Mouse (Mus musculus): ENCODE measurements at regions not wholly inside any gene's neighbourhood (a gene's known extent, or its start where the extent isn't known, plus 50 kb on each side); places are given as distances from the start of the nearest gene placed in this dataset.
"Not testable (repeated sequence)": the region's sequence is repeated elsewhere in the genome, so short reads cannot be mapped to it uniquely, and the experiment has no call there.

DNA sequence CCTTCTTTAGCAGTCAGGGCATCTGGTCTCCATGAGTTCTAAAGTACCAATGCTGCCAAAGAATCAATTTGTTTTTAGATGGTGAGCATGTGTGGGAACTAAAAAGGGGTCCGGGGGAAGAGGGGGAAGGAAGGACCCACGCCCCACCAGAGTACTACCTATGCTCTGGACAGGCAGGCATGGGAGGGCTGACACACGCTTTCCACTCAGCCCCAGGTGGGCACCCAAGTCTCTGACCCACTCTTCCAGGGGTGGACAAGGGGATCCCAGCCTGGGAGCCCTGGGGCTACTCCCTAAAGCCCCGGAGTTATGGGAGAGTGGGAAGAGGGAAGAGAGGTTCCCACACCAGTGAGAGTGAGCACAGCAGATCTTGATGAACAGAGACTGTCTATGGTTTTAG lies 1446.9 kb downstream of the Zfp704 start:
- DNase-seq (ENCODE audit: low spot score) = no peak

DNA sequence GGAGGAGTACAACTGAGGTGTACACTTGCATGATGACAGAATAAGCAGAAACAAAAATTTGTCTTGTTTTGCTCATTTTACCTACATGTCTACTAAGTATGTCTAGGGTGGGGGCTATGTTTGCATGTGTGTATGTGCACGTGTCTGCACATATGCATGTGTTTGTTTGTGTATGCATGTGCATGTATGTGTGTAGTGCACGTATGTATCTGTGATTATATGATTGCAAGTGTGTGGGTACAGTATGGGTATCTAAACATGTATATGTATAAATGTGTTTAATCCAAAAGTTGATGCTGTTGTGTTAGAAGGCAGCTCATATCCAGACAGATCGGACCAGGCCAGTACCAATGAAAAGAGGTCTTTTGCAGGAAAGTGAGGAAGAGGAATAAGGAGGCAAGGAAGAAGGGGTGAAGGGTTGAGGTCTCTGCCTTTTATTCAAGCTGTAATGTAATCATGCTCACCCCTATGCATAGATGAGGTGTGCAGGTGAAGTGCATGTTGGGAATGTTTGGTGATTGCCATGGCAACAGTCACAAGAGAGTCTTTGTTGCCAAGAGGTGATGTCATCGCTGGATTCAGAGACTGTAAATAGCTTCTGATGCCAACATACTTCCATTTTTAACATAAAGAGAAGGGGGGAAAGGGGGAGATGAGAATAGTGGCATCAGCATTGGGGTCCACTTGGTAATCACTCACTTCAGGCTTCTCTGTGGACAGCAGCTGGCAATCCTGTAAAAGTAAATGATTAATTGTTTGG lies 1447.7 kb downstream of the Zfp704 start:
- DNase-seq (ENCODE audit: low spot score) = no peak

DNA sequence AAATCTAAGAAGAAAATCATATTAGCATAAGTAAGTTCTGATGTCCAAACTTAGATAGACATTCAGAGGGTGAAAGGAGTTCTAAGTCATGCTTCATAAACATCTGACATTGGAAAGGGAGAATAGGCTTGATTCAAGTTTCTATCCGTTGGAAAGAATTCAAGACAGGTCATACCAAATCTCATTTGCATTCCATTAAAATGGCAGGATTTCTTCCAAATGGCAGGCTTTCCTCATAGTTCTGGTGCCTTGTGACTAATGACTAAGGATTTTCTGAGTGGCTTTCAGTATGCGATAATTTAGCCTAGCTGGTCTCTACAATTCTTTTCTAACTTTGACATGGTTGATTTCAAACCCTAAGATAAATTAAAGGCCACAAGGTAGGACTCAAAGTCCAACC lies 1466.9 kb downstream of the Zfp704 start:
- DNase-seq (ENCODE audit: low spot score) = peak; percentile 61

DNA sequence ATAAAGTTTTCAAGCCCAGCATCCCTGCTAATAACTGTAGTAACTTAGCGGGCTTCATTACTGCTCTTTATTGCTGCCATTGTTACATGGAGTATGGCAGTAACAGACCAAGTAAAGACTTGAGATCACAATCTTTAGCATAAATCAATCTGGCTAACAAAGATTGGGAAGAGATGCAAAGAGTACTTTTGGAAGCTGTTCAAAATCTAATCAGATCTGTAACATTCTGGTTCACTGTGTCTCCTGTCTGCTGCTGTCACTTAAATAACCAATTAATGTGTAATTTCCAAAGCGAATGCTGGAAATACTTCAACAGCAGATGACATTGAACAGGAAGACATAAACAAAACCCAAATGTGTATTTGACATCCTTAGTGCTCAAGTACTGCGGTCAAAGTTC lies 1467.7 kb downstream of the Zfp704 start:
- peak; percentile 89 for DNase-seq (ENCODE audit: low spot score)

DNA sequence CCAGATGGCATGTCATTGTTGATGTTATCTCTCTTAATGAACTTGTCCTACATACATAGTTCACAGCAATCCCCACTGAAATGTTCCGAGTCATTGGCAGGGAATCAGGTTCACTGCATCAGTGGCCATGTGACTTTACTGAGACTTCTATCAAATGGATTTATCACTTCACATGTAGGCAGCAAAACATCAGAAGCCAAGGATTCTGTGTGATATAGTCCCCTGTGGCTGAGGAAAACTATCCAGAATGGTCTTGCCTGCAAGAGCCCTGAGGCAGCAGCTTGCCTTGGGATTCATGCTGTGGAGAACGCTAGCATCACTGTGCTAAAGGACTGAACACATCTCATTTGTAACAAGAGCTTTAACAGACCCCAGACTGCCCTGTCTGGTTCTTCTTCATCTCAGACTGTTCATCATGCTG lies 1468.2 kb downstream of the Zfp704 start:
- DNase-seq (ENCODE audit: low spot score) = peak; percentile 85

DNA sequence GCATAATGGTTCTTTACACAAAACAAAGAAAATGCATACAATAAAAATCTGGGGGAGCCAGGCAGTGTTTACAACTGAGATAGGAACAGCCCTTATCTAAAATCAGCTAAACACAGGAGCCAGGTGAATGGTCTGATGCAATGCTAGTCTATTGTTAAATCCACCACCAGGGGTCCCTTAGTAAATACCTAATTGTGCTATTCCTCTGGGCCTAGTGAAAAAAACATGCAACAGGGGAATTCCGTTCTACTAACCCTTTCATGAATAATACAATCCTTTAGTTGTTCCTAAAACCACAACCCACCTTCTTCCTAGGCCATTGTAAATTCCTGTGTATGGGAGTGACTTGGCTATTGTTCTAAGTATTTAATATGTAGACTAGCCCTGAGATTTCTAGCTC lies 1486.2 kb downstream of the Zfp704 start:
- DNase-seq (ENCODE audit: low spot score) = not testable (repeated sequence)

DNA sequence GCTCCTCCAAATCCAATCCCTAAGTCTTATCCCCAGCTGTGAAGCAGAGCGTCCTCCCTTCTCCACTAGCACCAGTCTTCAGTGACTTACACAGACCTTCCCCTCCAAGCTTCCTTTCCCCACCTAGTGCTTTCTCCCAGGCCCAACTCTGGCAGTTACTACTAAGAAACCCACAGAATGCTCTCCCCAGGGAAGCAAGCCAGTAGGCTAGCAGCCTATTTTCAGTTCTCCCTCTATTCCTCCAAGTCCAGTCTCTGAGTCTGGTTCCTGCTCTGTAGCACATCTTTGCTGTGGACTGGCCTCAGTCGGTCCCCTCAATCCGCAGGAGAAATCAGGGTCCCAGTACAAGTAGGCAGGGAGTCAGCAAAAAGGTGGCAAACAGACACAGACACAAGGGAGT lies 1486.7 kb downstream of the Zfp704 start:
- no peak for DNase-seq (ENCODE audit: low spot score)

DNA sequence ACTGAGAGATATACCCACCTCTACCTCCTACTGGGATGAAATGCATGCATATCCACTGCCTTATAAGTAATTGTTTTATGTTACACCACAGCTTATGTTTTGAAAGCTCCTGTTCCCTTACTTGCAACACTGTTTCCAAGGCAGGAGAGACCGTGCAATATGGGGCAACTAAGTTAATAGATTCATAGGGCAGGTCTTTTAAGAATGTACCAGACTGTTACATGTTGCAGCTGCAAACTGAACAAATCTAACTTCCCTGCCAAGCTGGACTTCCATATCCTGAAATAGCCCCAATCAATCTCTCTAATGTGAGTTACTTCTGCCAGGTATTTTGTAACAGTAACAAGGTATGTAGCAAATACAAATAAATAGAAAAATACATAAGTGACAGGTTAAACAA lies 1478.0 kb upstream of the 1700008P02Rik start:
- DNase-seq (ENCODE audit: low spot score) = no peak

DNA sequence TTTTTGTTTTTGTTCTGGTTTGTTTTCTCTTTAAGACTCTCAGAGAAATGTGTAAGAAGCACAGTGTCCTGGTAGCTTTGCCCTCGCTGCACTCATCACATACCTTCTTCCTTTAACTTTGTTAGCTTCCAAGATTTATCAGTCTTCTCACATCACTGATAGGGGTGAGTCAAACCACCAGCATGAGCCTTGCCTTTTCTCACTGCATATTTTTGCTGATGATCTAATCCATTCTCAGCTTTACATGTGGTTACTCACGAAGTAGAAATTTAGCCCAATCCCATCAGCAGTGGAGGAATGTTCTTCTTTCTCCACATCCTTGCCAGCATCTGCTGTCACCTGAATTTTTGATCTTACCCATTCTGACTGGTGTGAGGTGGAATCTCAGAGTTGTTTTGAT lies 1464.5 kb upstream of the 1700008P02Rik start:
- DNase-seq (ENCODE audit: low spot score) = no peak

DNA sequence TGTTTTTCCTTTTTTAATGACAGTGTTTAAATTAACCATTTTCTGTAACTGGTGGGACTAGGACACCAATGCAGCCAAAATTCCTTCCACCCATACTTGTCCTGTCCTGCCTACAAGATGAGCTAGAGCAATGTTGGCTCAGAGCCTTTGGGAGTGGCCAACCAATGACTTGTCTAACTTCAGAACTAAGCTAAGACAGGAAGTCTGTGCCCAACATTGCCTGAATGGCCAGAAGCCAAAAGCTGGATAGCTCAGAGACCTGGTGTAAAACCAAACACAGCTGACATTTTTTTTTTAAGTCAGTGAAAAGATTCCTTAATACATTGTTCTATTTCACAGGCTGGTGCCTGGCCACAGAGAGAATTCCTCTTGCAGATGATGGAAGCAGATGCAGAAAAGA lies 1433.5 kb upstream of the 1700008P02Rik start:
- DNase-seq (ENCODE audit: low spot score) = peak; percentile 14

DNA sequence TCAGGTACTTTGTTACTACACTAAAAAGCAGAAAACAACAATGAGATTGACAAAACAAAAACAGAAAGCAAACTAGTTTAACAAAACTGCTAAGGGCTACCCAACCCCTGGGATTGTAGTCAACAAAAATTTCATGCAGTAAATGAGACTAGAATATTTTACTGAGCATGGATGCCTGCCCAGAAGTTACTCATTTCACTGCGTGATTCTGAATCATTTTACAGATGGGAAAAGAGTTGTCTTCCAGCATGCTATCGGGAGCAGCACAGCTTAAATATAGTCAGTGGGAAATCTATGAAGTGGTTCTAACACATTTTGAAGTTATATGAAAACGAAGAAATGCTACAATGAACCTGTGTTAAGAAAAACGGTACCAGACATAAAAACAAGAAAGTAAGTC lies 1430.9 kb upstream of the 1700008P02Rik start:
- DNase-seq (ENCODE audit: low spot score) = no peak

DNA sequence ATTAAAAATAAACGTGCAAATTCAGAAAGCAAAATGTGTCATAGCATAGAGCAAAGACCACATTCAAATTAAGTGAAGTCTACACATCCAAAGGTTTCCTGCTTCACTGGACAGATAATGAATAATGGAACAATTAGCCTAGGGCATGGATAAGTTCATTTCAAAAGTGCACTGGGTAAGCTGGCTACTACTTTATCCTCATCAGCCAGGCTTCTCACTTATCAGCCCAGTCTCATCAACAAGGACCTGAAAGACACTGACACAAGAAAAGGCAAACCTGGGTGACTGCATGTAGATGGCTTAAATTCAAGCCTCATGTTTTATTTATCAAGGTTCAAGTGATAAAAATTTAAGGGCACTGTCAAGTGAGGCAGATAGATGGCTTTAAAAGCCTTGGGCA lies 1429.5 kb upstream of the 1700008P02Rik start:
- DNase-seq (ENCODE audit: low spot score) = no peak

DNA sequence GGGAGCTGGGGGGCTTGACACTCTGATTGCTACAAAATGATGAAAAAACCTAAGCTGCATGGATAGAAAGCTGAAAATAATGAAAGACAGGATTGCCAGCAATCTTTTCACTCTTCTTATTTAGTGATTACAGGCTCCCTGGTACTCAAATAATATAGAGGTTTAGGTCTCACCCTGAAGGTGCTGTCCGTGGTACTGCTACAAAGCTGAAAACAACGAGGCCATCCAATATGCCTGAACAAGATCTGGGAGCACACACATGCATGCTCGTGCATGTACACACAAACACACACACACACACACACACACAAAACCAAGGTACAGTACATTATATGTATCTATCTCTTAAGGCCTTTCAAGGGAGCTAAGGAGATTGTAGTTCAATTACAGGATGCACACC lies 1426.1 kb upstream of the 1700008P02Rik start:
- no peak for DNase-seq (ENCODE audit: low spot score)

DNA sequence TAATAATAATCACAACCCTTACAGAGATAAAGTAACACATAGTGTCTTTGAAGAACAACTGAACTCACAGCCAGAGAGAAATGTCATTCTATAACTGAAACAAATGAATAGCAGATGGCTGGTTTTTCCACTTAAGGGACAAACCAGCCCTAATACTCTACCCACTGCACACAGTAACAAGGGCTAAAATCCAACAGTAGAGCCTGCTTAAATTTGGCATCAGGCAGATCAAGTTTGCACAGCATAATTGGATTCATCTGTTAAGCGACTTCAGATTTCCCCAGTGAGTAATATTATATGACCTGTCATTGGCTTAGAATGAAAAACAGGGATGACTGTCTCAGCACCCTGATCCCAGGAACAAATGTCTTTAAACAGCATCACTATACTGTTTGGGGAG lies 1416.5 kb upstream of the 1700008P02Rik start:
- peak; percentile 41 for DNase-seq (ENCODE audit: low spot score)

DNA sequence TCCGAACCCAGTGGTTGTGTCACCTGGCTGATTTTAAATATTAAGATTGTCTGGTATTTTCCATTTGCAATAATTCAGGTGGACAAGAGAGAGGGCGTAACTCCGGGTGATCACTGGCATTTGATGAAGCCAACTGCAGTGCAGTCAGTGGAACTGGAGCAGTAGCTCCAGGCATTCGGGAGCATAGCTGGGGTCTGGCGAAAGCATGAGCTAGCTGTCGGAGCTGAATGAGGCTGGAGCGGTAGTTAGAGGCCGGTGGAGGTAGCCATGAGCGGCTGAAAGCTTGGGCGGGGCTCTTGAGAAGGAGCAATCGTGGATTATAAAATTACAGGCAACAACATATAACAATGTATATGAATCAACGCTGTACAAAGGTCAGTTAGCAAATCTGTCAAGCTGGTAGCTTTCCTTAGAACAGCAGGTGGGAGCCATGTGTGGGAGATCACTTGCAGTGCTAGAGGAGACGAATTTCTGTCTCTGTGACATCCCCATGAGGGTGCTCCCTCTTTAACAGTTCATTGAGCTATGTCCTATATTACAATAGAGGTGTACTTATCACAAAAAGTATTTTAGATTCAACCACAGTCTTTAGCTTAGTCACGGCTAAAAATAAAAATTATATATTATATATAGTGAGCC lies 1415.0 kb upstream of the 1700008P02Rik start:
- no peak for DNase-seq (ENCODE audit: low spot score)

DNA sequence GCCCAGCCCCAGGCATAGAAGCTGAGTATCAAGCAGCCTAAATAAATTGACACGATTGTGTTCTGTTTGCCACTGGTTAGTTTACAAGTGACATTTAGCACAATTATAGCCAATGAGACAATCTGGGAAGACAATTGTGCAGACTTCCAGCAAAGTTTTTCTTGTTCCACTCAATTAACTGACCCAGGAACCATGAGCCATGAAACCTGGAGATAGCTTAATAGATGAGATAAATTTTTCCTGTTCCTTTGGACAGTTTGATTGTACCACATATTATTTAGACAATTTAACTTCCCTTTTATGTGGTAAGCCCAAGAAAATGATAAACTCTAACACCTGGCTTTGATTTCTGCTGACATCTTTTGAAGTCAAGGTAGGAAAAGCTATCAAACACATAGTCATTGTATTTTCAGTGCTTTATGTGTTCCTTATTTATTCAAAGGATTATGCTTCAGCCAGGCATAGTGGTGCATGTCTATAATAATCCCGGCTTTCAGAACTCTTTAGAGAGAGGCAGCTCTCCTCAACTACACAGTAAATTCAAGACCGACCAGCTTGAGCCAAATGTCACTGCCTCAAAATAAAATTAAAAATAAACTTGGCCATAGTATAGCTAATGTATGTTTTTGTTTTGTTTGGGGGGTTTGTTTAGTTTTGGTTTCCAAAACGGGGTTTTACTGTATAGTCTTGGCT lies 1406.2 kb upstream of the 1700008P02Rik start:
- DNase-seq (ENCODE audit: low spot score) = no peak

DNA sequence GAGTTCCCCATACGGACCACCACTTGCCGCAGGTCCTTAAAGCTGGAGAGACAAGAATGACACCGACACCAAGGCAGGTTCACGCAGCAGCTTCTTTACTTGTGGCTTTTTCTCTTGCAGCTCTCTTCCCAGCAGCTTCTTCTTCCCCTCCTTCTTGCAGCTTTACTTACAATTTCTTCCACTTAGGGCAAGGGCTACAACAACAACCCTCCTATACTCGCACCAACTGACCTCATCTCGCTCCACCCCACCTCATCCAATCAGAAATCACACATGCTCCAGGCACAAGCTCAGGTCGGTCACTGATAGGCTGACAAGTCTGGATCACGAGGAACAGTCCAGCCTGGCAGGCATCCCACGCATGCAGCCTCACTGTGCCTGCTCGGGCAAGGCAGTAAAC lies 1402.4 kb upstream of the 1700008P02Rik start:
- no peak for DNase-seq (ENCODE audit: low spot score)

DNA sequence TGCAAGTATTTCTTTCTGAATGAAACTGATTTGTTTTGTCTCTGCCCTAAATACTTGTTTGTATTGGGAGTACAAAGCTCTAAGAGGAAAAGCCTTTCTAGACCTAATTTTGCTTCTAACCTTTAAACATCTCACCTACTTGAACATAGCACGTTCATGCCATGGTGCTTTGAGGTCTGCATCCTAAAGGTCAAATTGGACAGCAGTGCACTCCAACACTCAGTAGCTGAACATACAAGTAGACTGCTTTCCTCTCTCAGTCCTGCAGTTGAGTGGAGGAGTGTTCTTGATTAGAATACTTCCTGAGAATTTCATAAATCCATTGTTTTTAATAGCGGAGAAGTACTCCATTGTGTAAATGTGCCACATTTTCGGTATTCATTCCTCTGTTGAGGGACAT lies 1397.2 kb upstream of the 1700008P02Rik start:
- no peak for DNase-seq (ENCODE audit: low spot score)

DNA sequence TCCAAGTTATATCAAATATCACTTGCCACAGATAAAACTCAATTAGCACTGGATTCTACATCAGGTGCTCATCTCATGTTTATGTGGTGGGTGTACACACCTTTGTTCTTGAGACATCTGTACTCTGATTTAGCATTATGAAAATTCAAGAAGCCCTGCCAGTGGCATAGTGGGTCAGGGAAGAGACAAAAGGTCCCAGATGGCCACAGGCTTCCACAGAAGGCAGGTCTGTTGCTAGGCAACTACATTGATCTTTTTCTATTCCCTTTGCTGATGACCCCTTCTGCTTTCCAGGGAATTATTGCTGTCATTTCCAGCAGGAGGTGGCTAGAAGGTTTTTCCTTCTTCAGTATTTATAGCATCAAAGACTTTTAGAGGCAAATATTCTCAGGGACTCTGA lies 1396.7 kb upstream of the 1700008P02Rik start:
- peak; percentile 26 for DNase-seq (ENCODE audit: low spot score)

DNA sequence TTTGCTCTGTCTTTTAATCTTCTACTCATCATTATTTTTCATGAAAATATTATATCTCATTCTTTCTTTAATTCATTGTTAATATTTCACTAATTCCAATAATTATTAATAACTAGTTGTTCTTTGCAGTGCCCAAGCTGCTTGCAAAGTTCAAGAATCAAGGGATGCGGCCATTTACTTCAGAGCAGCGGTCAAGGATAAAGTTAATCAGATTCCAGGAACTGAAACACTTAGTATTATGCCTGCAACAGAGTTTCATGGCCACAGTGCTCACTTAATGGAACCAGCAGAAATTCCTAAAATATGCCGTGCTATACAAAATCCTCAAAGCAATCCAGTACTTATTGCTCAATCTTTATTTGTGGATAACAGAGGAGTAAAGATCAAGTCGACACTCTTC lies 1389.7 kb upstream of the 1700008P02Rik start:
- DNase-seq (ENCODE audit: low spot score) = no peak

DNA sequence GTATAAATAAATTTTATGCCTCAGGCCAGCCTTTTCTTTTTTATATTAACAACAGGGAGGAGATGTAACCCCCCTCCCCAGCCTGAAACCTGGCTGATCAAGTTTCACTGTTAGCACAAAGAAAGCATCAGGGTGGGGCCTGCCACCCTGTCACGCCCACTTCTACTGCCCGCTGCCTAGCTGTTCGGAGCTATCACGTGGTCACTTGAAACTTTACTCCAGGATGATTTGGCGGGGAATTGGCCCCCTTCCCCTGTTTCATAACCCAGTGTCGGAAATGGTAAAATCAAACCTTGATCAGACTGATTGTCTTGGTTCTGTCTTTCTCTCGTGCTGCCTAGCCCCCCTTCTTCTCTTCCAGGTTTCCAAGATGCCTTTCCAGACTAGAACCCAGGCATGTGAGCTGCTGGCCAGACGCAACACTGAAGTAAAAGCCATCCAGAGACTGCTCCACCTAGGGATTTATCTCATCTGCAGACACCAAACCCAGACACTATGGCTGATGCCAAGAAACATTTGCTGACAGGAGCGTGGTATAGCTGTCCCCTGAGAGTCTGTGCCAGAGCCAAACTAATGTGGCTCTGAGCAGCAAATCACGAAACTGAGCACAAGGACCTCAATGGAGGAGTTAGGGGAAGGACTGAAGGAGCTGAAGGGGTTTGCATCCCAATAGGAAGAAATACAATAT lies 1386.6 kb upstream of the 1700008P02Rik start:
- peak; percentile 22 for DNase-seq (ENCODE audit: low spot score)

DNA sequence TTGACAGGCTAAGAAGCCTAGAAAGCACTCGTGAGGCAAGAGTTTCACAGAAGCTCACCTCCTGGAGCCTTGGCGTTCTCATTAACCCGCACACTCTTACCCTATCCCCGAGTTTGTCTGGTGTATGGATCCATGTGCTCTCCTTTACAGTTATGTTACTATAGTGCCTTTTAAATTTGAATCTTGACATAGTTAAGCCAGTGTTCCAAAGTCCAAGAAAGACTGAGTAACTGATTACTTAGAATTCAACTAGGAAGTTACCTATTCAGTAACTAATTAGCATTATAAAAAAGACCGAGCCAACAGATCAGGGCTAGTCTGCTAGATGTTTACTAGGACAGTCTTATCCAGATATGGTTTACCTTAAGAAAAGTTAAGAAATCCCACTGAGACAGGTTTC lies 1386.0 kb upstream of the 1700008P02Rik start:
- DNase-seq (ENCODE audit: low spot score) = no peak

DNA sequence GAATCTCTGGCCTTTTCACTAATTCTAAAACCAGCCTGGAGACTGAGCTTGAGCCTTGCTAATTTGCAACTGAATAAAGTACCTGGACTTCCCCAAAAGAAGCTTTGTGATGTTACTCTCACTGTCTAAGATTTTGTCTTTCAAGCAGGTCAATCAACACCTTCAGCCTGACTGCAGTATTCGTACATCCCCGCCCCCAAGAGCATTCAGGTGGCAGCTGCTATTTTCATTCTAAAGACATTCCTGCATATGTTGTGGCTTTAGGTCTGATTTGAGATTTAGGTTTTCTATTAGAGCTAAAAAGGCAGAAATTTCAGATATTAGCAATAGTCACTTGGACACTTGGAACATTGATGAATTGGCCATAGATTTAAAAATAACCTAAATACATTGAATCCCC lies 1385.4 kb upstream of the 1700008P02Rik start:
- DNase-seq (ENCODE audit: low spot score) = not testable (repeated sequence)
